Mouse (Mus musculus): ENCODE results near the gene Gm10644. TPM values are rescaled to one million over a fixed set of nuclear protein-coding genes. Genes with fewer than 3 reads are reported as not detected.

Gm10644 gene
- polyA plus RNA-seq, 1 experiment: not detected

DNA sequence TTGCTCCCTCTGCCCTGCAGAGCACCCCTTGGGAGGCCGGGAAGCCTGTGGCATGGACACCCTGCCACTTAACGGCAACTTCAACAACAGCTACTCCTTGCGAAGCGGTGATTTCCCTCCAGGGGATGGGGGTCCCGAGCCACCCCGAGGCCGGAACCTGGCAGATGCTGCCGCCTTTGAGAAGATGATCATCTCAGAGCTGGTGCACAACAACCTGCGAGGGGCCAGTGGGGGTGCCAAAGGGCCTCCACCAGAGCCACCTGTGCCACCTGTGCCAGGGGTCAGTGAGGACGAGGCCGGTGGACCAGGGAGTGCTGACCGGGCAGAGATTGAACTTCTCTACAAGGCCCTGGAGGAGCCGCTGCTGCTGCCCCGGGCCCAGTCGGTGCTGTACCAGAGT is 16.7 kb downstream of the Gm10644 start:
- H3K9me3 ChIP-seq: no peaks in the 10 kb centered on the region
- H3K4me3 ChIP-seq (replicated peaks): no peak overlapping the region
- peaks cover 52% of the 10 kb centered on the region for H3K36me3 ChIP-seq (replicated peaks; ENCODE audit: low read length)
- H3K27me3 ChIP-seq (replicated peaks): peaks cover 18% of the 10 kb centered on the region
- no peak for TF ChIP-seq GATA1 (IDR thresholded peaks at IDR 0.05; ENCODE audit: borderline replicate concordance, low read length)
- no peak for TF ChIP-seq FLI1 (IDR thresholded peaks at IDR 0.05; ENCODE audit: low read length)
- no peaks in the 10 kb centered on the region for H3K4me1 ChIP-seq

DNA sequence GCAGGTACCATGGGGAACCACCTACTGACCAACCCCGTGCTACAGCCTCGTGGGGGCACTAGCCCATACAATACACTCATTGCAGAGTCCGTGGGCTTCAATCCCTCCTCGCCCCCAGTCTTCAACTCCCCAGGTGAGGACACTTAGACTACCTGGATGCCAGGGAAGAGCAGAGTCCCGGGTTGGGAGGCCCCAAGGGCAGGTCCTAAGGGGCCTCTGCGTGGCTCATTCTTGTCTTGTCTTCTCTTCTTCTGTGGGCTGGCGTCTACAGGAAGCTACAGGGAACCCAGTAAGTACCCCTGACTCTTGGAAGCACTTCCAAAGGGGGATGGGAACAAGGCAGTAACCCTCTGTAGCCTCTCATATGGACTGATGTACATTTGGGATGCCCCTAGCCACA is 17.4 kb downstream of the Gm10644 start:
- no peaks in the 10 kb centered on the region for H3K9me3 ChIP-seq
- TF ChIP-seq FLI1 (IDR thresholded peaks at IDR 0.05; ENCODE audit: low read length) (no peak), GATA1 (IDR thresholded peaks at IDR 0.05; ENCODE audit: borderline replicate concordance, low read length) (no peak)
- peaks cover 58% of the 10 kb centered on the region for H3K36me3 ChIP-seq (replicated peaks; ENCODE audit: low read length)
- H3K27me3 ChIP-seq (replicated peaks): peaks cover 18% of the 10 kb centered on the region
- H3K4me1 ChIP-seq: no peaks in the 10 kb centered on the region
- H3K4me3 ChIP-seq (replicated peaks): no peak overlapping the region

DNA sequence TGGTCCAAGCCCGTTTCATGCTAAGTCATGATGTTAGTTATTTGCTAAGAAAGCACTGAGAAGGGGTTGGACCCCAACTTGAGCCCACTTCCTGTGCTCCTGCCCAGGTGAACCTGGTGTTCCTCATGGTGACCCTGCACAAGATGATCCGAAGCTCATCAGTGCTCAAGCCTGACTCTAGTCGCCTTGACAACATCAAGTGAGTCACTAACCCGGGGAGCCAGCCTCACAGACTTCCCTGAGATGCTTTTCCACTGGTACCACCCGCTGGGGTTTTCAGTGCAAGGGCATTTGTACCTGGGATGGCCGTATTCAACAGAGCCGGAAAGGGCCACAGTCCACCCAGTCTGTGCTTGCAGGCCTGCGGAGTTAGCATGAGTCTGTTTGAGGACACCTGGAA is 19.6 kb downstream of the Gm10644 start:
- no peak for TF ChIP-seq GATA1 (IDR thresholded peaks at IDR 0.05; ENCODE audit: borderline replicate concordance, low read length)
- no peak for TF ChIP-seq FLI1 (IDR thresholded peaks at IDR 0.05; ENCODE audit: low read length)
- H3K9me3 ChIP-seq: no peaks in the 10 kb centered on the region
- peaks cover 8% of the 10 kb centered on the region for H3K27me3 ChIP-seq (replicated peaks)
- no peak overlapping the region for H3K4me3 ChIP-seq (replicated peaks)
- peaks cover 80% of the 10 kb centered on the region for H3K36me3 ChIP-seq (replicated peaks; ENCODE audit: low read length)
- no peaks in the 10 kb centered on the region for H3K4me1 ChIP-seq

DNA sequence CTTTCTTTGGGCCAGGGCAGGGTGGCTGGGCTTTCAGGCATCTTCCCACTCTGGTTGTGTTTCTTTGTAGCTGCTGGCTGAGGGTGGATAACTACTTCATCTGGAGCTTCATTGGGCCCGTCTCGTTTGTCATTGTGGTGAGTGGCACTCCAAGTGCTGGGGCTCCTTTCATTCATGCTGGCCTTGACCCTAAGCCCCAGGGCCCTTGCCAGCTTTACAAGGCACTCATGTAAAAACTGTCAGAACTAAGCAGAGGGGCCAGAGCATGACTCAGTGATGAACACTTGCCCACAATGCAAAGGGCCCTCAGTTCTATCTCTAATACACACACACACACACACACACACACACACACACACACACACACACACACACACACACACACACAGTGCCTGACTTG is 20.0 kb downstream of the Gm10644 start:
- no peak for TF ChIP-seq FLI1 (IDR thresholded peaks at IDR 0.05; ENCODE audit: low read length)
- TF ChIP-seq GATA1 (IDR thresholded peaks at IDR 0.05; ENCODE audit: borderline replicate concordance, low read length): no peak
- Histone ChIP-seq H3K27me3 (replicated peaks) (peaks cover 4% of the 10 kb centered on the region), H3K36me3 (replicated peaks; ENCODE audit: low read length) (peaks cover 85% of the 10 kb centered on the region), H3K4me1 (no peaks in the 10 kb centered on the region), H3K4me3 (replicated peaks) (no peak overlapping the region), H3K9me3 (no peaks in the 10 kb centered on the region)

DNA sequence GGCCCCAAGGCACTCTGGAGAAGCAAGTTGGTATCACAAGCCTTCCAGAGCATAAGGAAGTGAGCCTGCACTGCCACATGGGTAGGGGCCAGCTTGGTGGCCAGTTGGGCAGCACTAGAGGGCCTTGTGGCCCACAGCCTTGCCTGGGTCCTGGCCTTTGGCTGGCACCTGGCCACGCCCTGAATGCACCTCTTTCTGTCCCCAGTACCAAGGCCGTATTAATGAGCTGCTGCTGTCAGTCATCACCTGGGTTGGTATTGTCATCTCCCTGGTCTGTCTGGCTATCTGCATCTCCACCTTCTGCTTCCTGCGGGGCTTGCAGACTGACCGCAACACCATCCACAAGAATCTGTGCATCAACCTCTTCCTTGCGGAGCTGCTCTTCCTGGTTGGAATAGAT is 20.8 kb downstream of the Gm10644 start:
- Histone ChIP-seq H3K36me3 (replicated peaks; ENCODE audit: low read length) (peaks cover 91% of the 10 kb centered on the region), H3K4me1 (no peaks in the 10 kb centered on the region; the same call in 1 of the 2 replicates)

DNA sequence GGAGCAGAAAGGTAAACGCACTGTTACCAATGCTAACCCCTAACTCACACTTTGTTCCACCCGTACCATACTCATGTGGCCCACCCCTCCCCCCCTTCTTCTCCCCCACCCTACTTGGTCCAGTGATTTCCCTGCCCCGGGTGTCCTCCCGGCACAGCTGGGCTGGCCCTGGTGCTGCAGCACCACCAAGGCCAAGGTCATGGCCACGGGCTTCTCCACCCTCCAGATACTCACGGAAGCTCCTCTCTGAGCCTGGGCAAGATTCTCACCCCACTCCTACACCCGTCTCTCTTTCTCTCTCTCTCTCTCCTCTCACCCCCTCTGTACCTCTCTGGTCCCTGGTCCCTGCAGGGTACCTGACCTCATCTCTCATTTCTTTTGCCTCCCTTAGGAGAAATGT is 28.7 kb downstream of the Gm10644 start:
- peaks cover 9% of the 10 kb centered on the region; the same call in 1 of the 2 replicates for H3K4me1 ChIP-seq
- TF ChIP-seq FLI1 (IDR thresholded peaks at IDR 0.05; ENCODE audit: low read length) (no peak), GATA1 (IDR thresholded peaks at IDR 0.05; ENCODE audit: borderline replicate concordance, low read length) (no peak)
- peaks cover 15% of the 10 kb centered on the region for H3K27me3 ChIP-seq (replicated peaks)
- peaks cover 42% of the 10 kb centered on the region for H3K36me3 ChIP-seq (replicated peaks; ENCODE audit: low read length)
- H3K4me3 ChIP-seq (replicated peaks): no peak overlapping the region
- H3K9me3 ChIP-seq: no peaks in the 10 kb centered on the region

More for the DNA sequence above, 20.8 kb downstream of the Gm10644 start:
- H3K9me3 ChIP-seq: no peaks in the 10 kb centered on the region
- peaks cover 6% of the 10 kb centered on the region for H3K27me3 ChIP-seq (replicated peaks)
- no peak for TF ChIP-seq GATA1 (IDR thresholded peaks at IDR 0.05; ENCODE audit: borderline replicate concordance, low read length)
- TF ChIP-seq FLI1 (IDR thresholded peaks at IDR 0.05; ENCODE audit: low read length): no peak
- H3K4me3 ChIP-seq (replicated peaks): no peak overlapping the region

DNA sequence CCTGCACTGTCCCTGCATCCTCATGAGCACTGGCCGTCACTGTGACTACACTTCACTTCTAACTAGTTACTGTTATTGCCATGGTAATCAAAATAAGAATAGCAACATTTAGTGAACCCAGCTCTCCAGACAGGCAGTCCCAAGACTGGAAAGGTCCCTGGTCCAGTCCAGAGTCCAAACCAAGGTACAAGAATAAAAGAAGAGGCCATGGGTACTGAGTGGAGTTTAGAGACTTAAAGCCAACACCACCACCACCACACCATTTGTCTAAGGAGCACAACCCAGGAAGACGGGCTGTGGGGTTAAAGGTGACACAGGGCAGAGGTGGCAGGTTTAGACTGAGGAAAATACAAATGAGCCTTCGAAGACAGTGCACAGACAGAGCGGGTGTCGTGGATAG is 30.4 kb downstream of the Gm10644 start:
- no peak for TF ChIP-seq GATA1 (IDR thresholded peaks at IDR 0.05; ENCODE audit: borderline replicate concordance, low read length)
- no peak for TF ChIP-seq FLI1 (IDR thresholded peaks at IDR 0.05; ENCODE audit: low read length)
- Histone ChIP-seq H3K4me1 (peaks cover 9% of the 10 kb centered on the region; the same call in 1 of the 2 replicates), H3K9me3 (no peaks in the 10 kb centered on the region), H3K36me3 (replicated peaks; ENCODE audit: low read length) (peaks cover 34% of the 10 kb centered on the region), H3K4me3 (replicated peaks) (no peak overlapping the region), H3K27me3 (replicated peaks) (peaks cover 13% of the 10 kb centered on the region)

DNA sequence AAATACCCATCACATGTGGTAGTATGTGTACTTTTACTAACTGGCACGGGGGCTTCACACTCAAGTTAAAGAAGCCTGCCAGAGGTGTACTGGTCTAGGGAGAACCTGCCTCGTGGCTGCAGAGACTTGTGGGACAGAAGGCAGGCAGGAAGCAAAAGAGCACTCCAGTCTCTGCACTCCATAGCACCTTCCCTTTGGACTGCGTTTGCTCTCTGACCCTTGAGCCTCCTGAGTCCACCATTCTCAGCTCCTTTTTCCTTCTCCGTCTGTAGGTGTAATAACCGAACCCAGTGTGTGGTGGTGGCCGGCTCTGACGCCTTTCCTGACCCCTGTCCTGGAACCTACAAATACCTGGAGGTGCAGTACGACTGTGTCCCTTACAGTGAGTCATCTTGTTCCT is 32.3 kb downstream of the Gm10644 start:
- H3K36me3 ChIP-seq (replicated peaks; ENCODE audit: low read length): peaks cover 37% of the 10 kb centered on the region
- H3K4me1 ChIP-seq: peaks cover 15% of the 10 kb centered on the region

DNA sequence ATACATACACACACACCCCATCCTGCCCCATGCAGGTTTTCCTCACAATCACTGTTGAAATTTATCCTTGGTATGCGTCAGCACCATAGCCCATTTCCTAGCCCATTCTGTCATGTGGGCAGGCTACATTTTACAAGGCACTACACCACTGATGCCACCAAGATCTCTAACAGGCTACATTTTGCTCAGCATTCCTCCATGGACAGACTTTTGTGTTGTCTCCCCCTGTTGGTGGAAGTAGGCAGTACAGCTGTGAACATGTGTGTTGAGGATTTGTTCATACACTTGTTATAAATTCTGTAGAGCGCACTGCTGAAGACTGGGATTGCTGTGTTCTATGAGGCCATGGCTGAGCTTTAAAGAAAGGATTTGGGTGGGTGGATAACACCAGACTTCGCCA is 33.4 kb downstream of the Gm10644 start:
- Histone ChIP-seq H3K27me3 (replicated peaks) (peaks cover 2% of the 10 kb centered on the region), H3K36me3 (replicated peaks; ENCODE audit: low read length) (peaks cover 37% of the 10 kb centered on the region), H3K9me3 (no peaks in the 10 kb centered on the region), H3K4me1 (peaks cover 22% of the 10 kb centered on the region), H3K4me3 (replicated peaks) (no peak overlapping the region)
- TF ChIP-seq FLI1 (IDR thresholded peaks at IDR 0.05; ENCODE audit: low read length) (no peak), GATA1 (IDR thresholded peaks at IDR 0.05; ENCODE audit: borderline replicate concordance, low read length) (no peak)

More for the DNA sequence above, 32.3 kb downstream of the Gm10644 start:
- TF ChIP-seq GATA1 (IDR thresholded peaks at IDR 0.05; ENCODE audit: borderline replicate concordance, low read length) (no peak), FLI1 (IDR thresholded peaks at IDR 0.05; ENCODE audit: low read length) (no peak)
- Histone ChIP-seq H3K9me3 (no peaks in the 10 kb centered on the region), H3K4me3 (replicated peaks) (no peak overlapping the region), H3K27me3 (replicated peaks) (peaks cover 5% of the 10 kb centered on the region)

DNA sequence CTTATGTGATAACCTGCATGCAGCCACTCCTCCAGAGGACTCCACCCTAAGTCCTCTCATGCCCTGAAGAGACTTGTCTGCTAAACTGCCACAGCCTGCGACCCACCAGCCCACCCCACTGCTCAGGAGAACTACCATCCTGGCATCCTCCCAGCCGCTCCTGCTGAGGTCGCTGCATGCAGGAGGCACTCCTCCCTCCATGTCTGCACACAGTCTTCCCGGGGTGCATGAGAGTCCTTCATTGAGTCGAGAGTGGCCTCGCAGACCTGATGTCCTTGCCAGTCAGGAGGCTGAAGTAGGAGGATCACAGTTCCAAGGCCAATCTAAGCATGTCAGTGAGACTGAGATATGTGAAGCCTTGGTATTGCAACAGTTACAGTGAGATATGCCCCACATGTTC is 37.4 kb downstream of the Gm10644 start:
- peak overlapping the region; percentile 0 for H3K4me3 ChIP-seq (replicated peaks)
- H3K4me1 ChIP-seq: peaks cover 52% of the 10 kb centered on the region
- TF ChIP-seq FLI1 (IDR thresholded peaks at IDR 0.05; ENCODE audit: low read length) (no peak), GATA1 (IDR thresholded peaks at IDR 0.05; ENCODE audit: borderline replicate concordance, low read length) (no peak)
- H3K36me3 ChIP-seq (replicated peaks; ENCODE audit: low read length): peaks cover 14% of the 10 kb centered on the region
- H3K27me3 ChIP-seq (replicated peaks): no peaks in the 10 kb centered on the region
- no peaks in the 10 kb centered on the region for H3K9me3 ChIP-seq

DNA sequence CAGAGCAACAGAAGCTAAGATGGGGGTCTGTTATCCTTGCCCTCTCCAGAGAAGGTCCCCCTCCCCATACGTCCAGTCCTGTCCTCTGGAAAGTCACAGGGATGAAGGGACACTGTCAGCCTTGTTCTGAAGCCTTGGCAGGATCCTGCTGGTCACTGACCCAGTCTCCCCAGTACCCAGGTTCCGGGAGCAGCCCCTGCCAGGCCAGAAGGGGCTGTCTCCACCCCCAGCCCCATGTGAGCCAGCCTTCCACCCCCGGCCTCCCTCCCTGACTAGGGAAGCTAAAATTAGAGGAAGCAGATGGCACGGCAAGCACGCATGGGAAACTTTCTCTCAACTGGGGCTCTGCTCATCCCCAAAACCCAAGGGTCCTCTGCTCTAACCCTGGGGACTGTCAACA is 39.0 kb downstream of the Gm10644 start:
- Histone ChIP-seq H3K9me3 (no peaks in the 10 kb centered on the region), H3K4me1 (peaks cover 64% of the 10 kb centered on the region), H3K4me3 (replicated peaks) (no peak overlapping the region), H3K36me3 (replicated peaks; ENCODE audit: low read length) (peaks cover 14% of the 10 kb centered on the region), H3K27me3 (replicated peaks) (no peaks in the 10 kb centered on the region)
- TF ChIP-seq FLI1 (IDR thresholded peaks at IDR 0.05; ENCODE audit: low read length) (no peak), GATA1 (IDR thresholded peaks at IDR 0.05; ENCODE audit: borderline replicate concordance, low read length) (no peak)

All from megakaryocyte, embryonic 14.5 days (primary cell).